Mouse (Mus musculus) neural tube, embryonic 13.5 days (tissue): ENCODE data around the gene Wsb2. TPM values are rescaled to one million over a fixed set of nuclear protein-coding genes. Genes with fewer than 3 reads are reported as not detected.

ENCODE experiments used
- ATAC-seq: fragments of 200-750 bp; cut with Nextera tagmentation; 2 replicates; pipeline ENCODE4 v1.8.0; 2017; ENCODE audit warnings: low read depth, mild to moderate bottlenecking, moderate TSS enrichment, moderate library complexity
- H3K27ac ChIP-seq: fragments of 300-500 bp; sonication (generic); replicated peaks from 2 replicates; pipeline ENCODE4 v1.5.1; 2015; ENCODE audit warnings: moderate library complexity, mild to moderate bottlenecking, inconsistent platforms
- H3K27me3 ChIP-seq: fragments of 300-500 bp; sonication (generic); 2 replicates; pipeline ENCODE4 v1.6.1; 2015; ENCODE audit warnings: mild to moderate bottlenecking, inconsistent platforms
- H3K36me3 ChIP-seq: fragments of 300-500 bp; sonication (generic); 2 replicates; pipeline ENCODE4 v1.6.1; 2015; ENCODE audit warnings: mild to moderate bottlenecking, inconsistent platforms
- H3K4me1 ChIP-seq: fragments of 300-500 bp; sonication (generic); replicated peaks from 2 replicates; pipeline ENCODE4 v1.6.1; 2015; ENCODE audit warnings: inconsistent platforms
- H3K4me2 ChIP-seq: fragments of 300-500 bp; sonication (generic); 2 replicates; pipeline ENCODE4 v1.6.1; 2015; ENCODE audit warnings: inconsistent platforms, mild to moderate bottlenecking, moderate library complexity
- H3K4me3 ChIP-seq: fragments of 300-500 bp; sonication (generic); 2 replicates; pipeline ENCODE4 v1.5.1; 2015; ENCODE audit warnings: mild to moderate bottlenecking, inconsistent platforms
- H3K9ac ChIP-seq: fragments of 300-500 bp; sonication (generic); 2 replicates; pipeline ENCODE4 v1.6.1; 2015; ENCODE audit warnings: moderate library complexity, mild to moderate bottlenecking, inconsistent platforms
- H3K9me3 ChIP-seq: fragments of 300-500 bp; sonication (generic); 2 replicates; pipeline ENCODE4 v1.6.1; 2016; ENCODE audit warnings: inconsistent platforms
- WGBS: fragments of 180-500 bp; shearing (Covaris S2); methylation state at CpG from one replicate; pipeline ENCODE4 v1.1.7; 2015; 5-methylcytosine and 5-hydroxymethylcytosine counted together
- polyA plus RNA-seq: library from polyadenylated mRNA; unstranded; fragments of >200 nt; fragmentation: Nextera tagmentation; extraction: Ambion mirVana; gene quantifications from 2 replicates; pipeline ENCODE4 v1.2.1, GENCODE M21; 2015

The Wsb2 gene
- polyA plus RNA-seq, result 194 and 209 TPM in 2 replicates

- H3K27me3 ChIP-seq, result 0 out of 2 replicates have a peak, but pooled peaks cover 2% of the 10 kb centered on the region
- peaks cover 54% of the 10 kb centered on the region for H3K4me1 ChIP-seq
- no peaks in the 10 kb centered on the region for H3K36me3 ChIP-seq
- peak within 1 kb of the TSS; percentile 89 for H3K4me2 ChIP-seq
- peak within 1 kb of the TSS; percentile 96 for H3K27ac ChIP-seq
- peak within 1 kb of the TSS; percentile 99 for H3K9ac ChIP-seq
- H3K4me3 ChIP-seq, result peak within 1 kb of the TSS; percentile 99
- 9% methylated on average over 24 of the region's 54 CpGs for WGBS
- no peaks in the 10 kb centered on the region for H3K9me3 ChIP-seq
- ATAC-seq, result peak; percentile 80
Observed at GRCm38 (mm10) chr5:117357129-117357477, at the start of gene Wsb2. Gene Wsb2 (plus strand): TSS chr5:117357304.

GRCm38 (mm10) chr5:117307699-117308098, 49.4 kb upstream of the Wsb2 start:
- no peak for ATAC-seq
- no peaks in the 10 kb centered on the region for H3K4me1 ChIP-seq
- H3K27me3 ChIP-seq, result no peaks in the 10 kb centered on the region
- no peak overlapping the region for H3K4me2 ChIP-seq
- no peaks in the 10 kb centered on the region for H3K9me3 ChIP-seq
- H3K27ac ChIP-seq, result no peak overlapping the region
- no peak overlapping the region for H3K9ac ChIP-seq
- H3K4me3 ChIP-seq, result no peak overlapping the region
- WGBS, result 43% methylated on average over 11 of the region's 11 CpGs
- no peaks in the 10 kb centered on the region for H3K36me3 ChIP-seq

- no peak overlapping the region for H3K27ac ChIP-seq
- peak overlapping the region; percentile 32 for H3K4me2 ChIP-seq
- H3K9me3 ChIP-seq, result no peaks in the 10 kb centered on the region
- H3K36me3 ChIP-seq, result no peaks in the 10 kb centered on the region
- peaks cover 20% of the 10 kb centered on the region for H3K27me3 ChIP-seq
- no peak overlapping the region for H3K9ac ChIP-seq
- WGBS, result 26% methylated on average over 14 of the region's 14 CpGs
- no peak for ATAC-seq
- H3K4me1 ChIP-seq, result peaks cover 8% of the 10 kb centered on the region; the same call in 1 of the 2 replicates
- H3K4me3 ChIP-seq, result 0 out of 2 replicates have a peak overlapping the region, but pooled peaks have one; percentile 10
Observed at GRCm38 (mm10) chr5:117313420-117313819, 43.7 kb upstream of the Wsb2 start.

- whole genome bisulfite sequencing, result 41% methylated on average over 10 of the region's 10 CpGs
- H3K9me3 ChIP-seq, result no peaks in the 10 kb centered on the region
- no peak for ATAC-seq
Observed at GRCm38 (mm10) chr5:117313909-117314308, 43.2 kb upstream of the Wsb2 start.

GRCm38 (mm10) chr5:117314587-117315428, 42.3 kb upstream of the Wsb2 start:
- no peaks in the 10 kb centered on the region for H3K9me3 ChIP-seq
- H3K4me2 ChIP-seq, result no peak overlapping the region
- H3K27me3 ChIP-seq, result peaks cover 24% of the 10 kb centered on the region
- peaks cover 16% of the 10 kb centered on the region; the same call in 1 of the 2 replicates for H3K4me1 ChIP-seq
- H3K36me3 ChIP-seq, result no peaks in the 10 kb centered on the region
- no peak overlapping the region for H3K9ac ChIP-seq
- no peak overlapping the region for H3K4me3 ChIP-seq
- 14% methylated on average over 9 of the region's 9 CpGs for WGBS
- H3K27ac ChIP-seq, result no peak overlapping the region
- no peak for ATAC-seq

More at GRCm38 (mm10) chr5:117313909-117314308, 43.2 kb upstream of the Wsb2 start:
- Histone ChIP-seq H3K9ac (no peak overlapping the region), H3K27me3 (peaks cover 20% of the 10 kb centered on the region), H3K4me2 (peak overlapping the region; percentile 32), H3K36me3 (no peaks in the 10 kb centered on the region), H3K4me3 (no peak overlapping the region), H3K4me1 (peaks cover 8% of the 10 kb centered on the region; the same call in 1 of the 2 replicates), H3K27ac (no peak overlapping the region)

GRCm38 (mm10) chr5:117318741-117319629, 38.1 kb upstream of the Wsb2 start, which contains the start of gene Vsig10:
Gene Vsig10 (plus strand): TSS chr5:117319083.
- Histone ChIP-seq H3K36me3 (no peaks in the 10 kb centered on the region), H3K4me1 (peaks cover 18% of the 10 kb centered on the region; the same call in 1 of the 2 replicates), H3K4me3 (peak within 1 kb of the TSS; percentile 66), H3K4me2 (peak within 1 kb of the TSS; percentile 99), H3K9ac (peak within 1 kb of the TSS; percentile 76), H3K27ac (peak within 1 kb of the TSS; percentile 65), H3K27me3 (peaks cover 40% of the 10 kb centered on the region), H3K9me3 (no peaks in the 10 kb centered on the region)
- WGBS, result under 1% methylated on average over 71 of the region's 81 CpGs
- ATAC-seq, result peak; percentile 87

- no peak overlapping the region for H3K4me3 ChIP-seq
Observed at GRCm38 (mm10) chr5:117323751-117324150, 33.4 kb upstream of the Wsb2 start.

GRCm38 (mm10) chr5:117326408-117326807, 30.7 kb upstream of the Wsb2 start:
- H3K4me1 ChIP-seq, result no peaks in the 10 kb centered on the region
- H3K9me3 ChIP-seq, result no peaks in the 10 kb centered on the region
- no peaks in the 10 kb centered on the region for H3K36me3 ChIP-seq
- H3K27me3 ChIP-seq, result peaks cover 4% of the 10 kb centered on the region; the same call in 1 of the 2 replicates
- H3K4me2 ChIP-seq, result no peak overlapping the region
- 82% methylated on average over 6 of the region's 6 CpGs for WGBS
- ATAC-seq, result no peak
- no peak overlapping the region for H3K27ac ChIP-seq
- no peak overlapping the region for H3K4me3 ChIP-seq
- H3K9ac ChIP-seq, result no peak overlapping the region

More at GRCm38 (mm10) chr5:117323751-117324150, 33.4 kb upstream of the Wsb2 start:
- WGBS, result 89% methylated on average over 9 of the region's 9 CpGs
- no peak for ATAC-seq
- H3K4me1 ChIP-seq, result peaks cover 10% of the 10 kb centered on the region; the same call in 1 of the 2 replicates
- no peak overlapping the region for H3K9ac ChIP-seq
- H3K36me3 ChIP-seq, result no peaks in the 10 kb centered on the region
- H3K9me3 ChIP-seq, result no peaks in the 10 kb centered on the region
- H3K27me3 ChIP-seq, result peaks cover 23% of the 10 kb centered on the region
- H3K27ac ChIP-seq, result no peak overlapping the region
- no peak overlapping the region for H3K4me2 ChIP-seq

- Histone ChIP-seq H3K36me3 (no peaks in the 10 kb centered on the region), H3K9ac (no peak overlapping the region), H3K27me3 (no peaks in the 10 kb centered on the region), H3K27ac (no peak overlapping the region), H3K4me2 (no peak overlapping the region), H3K4me1 (no peaks in the 10 kb centered on the region), H3K4me3 (no peak overlapping the region), H3K9me3 (no peaks in the 10 kb centered on the region)
- 93% methylated on average over 7 of the region's 7 CpGs for WGBS
- ATAC-seq, result no peak
Observed at GRCm38 (mm10) chr5:117330457-117330856, 26.6 kb upstream of the Wsb2 start.

GRCm38 (mm10) chr5:117337999-117338398, 19.1 kb upstream of the Wsb2 start:
- Histone ChIP-seq H3K27me3 (no peaks in the 10 kb centered on the region), H3K9ac (no peak overlapping the region), H3K9me3 (no peaks in the 10 kb centered on the region), H3K36me3 (no peaks in the 10 kb centered on the region), H3K27ac (no peak overlapping the region), H3K4me1 (no peaks in the 10 kb centered on the region), H3K4me2 (no peak overlapping the region), H3K4me3 (no peak overlapping the region)
- WGBS, result 92% methylated on average over 10 of the region's 10 CpGs
- ATAC-seq, result no peak

GRCm38 (mm10) chr5:117338503-117338902, 18.6 kb upstream of the Wsb2 start:
- ATAC-seq, result no peak
- no peak overlapping the region for H3K27ac ChIP-seq
- 86% methylated on average over 8 of the region's 8 CpGs for WGBS
- no peaks in the 10 kb centered on the region for H3K36me3 ChIP-seq
- H3K9me3 ChIP-seq, result no peaks in the 10 kb centered on the region
- H3K9ac ChIP-seq, result no peak overlapping the region
- no peaks in the 10 kb centered on the region for H3K4me1 ChIP-seq
- no peak overlapping the region for H3K4me2 ChIP-seq
- no peak overlapping the region for H3K4me3 ChIP-seq
- no peaks in the 10 kb centered on the region for H3K27me3 ChIP-seq

- H3K9me3 ChIP-seq, result no peaks in the 10 kb centered on the region
- H3K9ac ChIP-seq, result no peak overlapping the region
- H3K4me3 ChIP-seq, result no peak overlapping the region
- no peak overlapping the region for H3K4me2 ChIP-seq
- H3K36me3 ChIP-seq, result no peaks in the 10 kb centered on the region
- no peaks in the 10 kb centered on the region for H3K27me3 ChIP-seq
- no peaks in the 10 kb centered on the region for H3K4me1 ChIP-seq
- H3K27ac ChIP-seq, result no peak overlapping the region
- WGBS, result 88% methylated on average over 6 of the region's 6 CpGs
- no peak for ATAC-seq
Observed at GRCm38 (mm10) chr5:117340081-117340480, 17.0 kb upstream of the Wsb2 start.
